Mouse (Mus musculus) layer of hippocampus, postnatal 14 days (tissue): ENCODE data around the gene Abhd17a. TPM values are rescaled to one million over a fixed set of nuclear protein-coding genes. Genes with fewer than 3 reads are reported as not detected.

Experiments used
- DNase-seq, 2 experiments: peaks; one replicate each; pipeline ENCODE4 v3.0.0; 2021 to 2022; ENCODE audit warnings: low spot score in 2 of 2, mixed read lengths in 1 of 2
- total RNA-seq, 2 experiments: library from RNA; stranded (reverse); gene quantifications; 2 replicates each; pipeline ENCODE4 v1.2.3; 2021

Abhd17a gene
- total RNA-seq, 2 experiments from 2014 or later: 189 to 197 TPM

DNA sequence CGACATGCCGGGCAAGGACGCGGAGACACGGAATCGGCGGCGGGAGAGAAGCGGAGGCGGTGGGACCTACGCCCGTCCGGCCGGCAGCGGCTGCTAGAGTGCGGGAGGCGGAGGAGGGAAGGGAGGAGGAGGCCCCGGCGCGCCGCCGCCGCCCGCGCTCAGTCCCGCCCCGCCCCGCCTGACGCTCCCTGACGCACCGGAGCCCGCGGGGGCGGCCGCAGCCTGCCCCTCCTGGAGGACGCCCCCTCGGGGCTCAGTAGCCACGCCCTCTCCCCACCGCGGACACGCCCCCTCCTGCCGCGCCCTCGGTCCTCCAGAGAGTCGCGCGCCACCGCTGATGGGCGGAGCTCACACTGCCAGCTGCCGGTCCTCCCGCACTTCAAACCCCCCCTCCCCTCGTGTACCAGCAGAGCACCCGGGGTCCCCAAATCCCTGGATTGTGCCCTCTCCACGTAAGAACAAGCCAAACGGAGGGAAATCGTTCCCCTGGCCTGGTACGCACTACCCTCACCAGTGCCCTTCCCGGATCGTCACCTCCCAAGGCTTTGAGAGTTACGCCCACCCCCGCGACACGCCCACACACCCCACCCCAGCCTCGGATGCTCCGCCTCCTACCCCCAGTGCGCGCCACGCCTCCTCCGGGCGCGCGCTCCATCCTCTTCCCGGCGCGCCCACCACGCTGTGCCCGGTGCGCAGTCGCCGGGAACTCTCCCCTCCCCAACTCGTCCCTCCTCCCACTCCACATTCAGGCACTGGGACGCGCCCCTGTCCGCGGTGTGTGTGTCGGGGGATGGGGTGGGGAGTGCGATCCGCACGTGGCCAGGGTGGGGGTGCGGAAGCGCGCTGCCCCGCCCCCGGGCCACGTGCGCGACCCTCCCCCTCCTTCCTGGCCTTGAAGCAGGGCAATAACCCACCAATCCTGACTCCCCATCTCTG is 12.7 kb downstream of the Abhd17a start, which contains the start of gene Klf16:
Gene Klf16, minus strand, starts transcription at position 127 of the 936 bp plus-strand sequence.
- DNase-seq: peak; percentile 97

DNA sequence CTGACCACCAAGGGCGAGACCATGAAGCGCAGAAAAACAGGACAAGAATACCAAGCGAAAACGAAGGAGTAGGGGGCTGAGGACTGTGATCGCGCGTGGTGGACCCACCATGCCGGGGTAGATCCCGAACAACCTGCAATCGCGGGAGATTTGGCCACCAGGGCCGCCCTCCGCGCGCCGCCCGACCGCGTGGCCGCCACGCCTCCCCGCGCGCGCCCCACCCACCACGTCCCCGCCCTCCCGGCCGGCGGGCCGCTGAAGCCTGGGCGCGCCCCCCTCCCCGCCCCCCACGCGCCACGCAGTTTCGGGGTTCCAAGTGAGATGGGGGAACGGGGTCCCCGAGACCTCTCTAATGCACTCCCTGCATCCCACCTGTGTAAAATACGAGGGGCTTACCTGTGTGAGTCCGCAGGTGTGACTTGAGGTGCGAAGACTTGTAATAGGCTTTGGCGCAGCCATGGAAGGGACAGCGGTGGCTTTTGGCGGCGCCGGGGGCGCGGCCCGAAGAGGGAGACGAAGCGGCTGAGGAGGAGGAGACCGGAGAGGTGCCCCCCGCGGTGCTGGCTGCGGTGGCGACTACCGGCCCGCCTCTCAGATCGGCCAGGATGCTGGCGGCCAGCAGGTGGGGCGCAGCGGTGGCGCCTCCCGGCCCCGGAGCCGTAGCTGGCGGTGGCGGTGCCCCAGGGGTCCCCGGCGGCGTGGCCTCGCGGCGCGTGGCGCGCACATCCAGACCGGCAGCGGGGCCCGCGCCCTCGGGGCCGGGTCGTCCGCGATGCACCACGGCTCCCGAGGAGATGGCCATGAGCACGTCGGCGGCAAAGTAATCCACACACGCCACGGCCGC is 13.6 kb downstream of the Abhd17a start:
- no peak for DNase-seq

- DNase-seq: no peak
Measured at GRCm38 (mm10) chr10:80575925-80576324, 14.2 kb downstream of the Abhd17a start.

DNA sequence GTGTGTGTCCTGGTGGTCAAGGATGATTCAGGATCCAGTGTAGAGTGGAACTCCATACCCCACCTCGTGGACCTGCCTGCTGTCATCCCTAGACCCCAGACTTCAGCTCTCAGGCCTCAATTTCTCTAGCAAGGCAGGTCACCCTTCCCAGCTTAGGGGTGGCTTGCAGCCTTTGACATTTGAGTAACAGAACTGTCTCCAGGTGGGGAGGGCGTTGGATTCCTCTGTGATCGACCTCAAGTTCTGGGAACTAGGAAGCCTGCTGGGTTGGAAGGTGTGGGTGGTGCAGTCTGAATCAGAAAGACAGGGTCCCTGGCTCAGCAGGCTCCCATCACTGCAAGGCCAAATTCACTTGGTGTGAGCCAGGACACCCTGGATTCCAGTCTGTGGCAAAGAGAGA is 15.2 kb downstream of the Abhd17a start:
- no peak for DNase-seq

GRCm38 (mm10) chr10:80573944-80574343 is 16.2 kb downstream of the Abhd17a start:
- no peak for DNase-seq

GRCm38 (mm10) chr10:80572477-80572876 is 17.7 kb downstream of the Abhd17a start:
- DNase-seq: no peak

DNA sequence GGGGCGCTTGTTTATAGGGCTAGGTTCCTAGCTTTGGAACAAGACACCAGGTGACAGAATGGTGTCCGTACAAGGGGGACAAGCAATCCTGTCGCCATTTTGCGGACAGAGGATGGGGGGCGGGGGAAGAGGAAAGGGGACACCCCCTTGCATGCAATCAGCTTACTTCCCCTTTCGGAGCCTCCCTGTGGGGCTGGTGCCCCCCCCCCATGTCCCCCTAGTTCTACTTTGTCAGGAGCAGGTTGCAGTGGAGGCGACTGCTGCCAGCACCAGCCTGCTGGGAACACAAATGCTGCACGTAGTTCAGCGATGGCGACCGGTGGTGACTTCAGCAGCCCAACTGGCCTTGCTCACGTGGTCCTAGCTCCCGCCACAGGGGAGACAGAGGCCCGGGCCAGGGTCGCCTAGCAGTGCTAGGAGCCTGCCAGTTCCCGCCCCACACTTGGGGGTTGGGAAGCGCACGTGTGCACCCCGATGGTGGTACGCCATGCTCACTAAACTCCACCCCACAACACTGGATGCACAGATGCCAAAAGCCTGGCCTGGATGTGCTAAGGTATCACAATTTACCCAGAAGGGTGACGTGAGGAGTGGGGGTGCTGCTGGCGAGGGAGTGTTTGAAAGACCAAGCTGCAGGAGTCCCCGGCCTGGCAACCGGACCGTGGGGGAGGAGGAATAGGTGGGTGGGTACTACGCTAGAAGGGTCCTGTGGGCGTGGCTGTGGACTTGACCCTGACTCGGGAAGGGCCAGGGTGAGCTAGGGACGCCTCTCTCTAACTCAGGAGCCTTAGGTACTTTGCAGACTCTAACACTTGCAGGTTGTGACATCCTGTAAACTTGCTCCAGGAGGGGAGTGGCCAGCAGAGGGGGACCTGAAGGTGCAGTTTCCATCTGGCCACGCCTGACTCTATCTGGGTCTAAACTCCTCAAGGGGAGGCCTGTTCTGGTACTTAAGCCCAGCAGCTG is 19.0 kb downstream of the Abhd17a start:
- DNase-seq: peak in 1 of 2 experiments; percentile 64

GRCm38 (mm10) chr10:80570419-80570818 is 19.7 kb downstream of the Abhd17a start:
- DNase-seq: no peak

DNA sequence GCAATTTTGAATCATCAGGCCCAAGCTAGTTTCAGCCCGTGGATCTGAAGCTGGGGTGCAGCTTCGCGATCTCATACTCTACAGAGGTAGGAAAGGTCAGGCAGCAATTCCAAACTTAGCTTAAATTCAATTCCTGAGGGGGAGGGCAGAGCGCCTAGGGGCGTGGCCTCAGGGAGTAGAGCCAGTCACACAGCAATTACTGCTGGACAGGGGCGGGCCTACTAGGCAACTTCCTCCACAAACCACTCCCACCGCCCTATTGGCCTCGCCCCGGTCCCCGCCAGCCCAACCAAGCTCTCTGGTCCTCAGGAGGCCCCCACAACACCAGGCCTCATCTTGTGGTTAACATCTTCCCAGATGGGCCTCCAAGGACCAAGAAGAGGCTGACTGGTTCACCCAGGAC is 20.5 kb downstream of the Abhd17a start:
- no peak for DNase-seq

GRCm38 (mm10) chr10:80568876-80569275 is 21.3 kb downstream of the Abhd17a start:
- no peak for DNase-seq

GRCm38 (mm10) chr10:80566375-80567092 is 23.6 kb downstream of the Abhd17a start:
- DNase-seq: peak; percentile 89 to 91

DNA sequence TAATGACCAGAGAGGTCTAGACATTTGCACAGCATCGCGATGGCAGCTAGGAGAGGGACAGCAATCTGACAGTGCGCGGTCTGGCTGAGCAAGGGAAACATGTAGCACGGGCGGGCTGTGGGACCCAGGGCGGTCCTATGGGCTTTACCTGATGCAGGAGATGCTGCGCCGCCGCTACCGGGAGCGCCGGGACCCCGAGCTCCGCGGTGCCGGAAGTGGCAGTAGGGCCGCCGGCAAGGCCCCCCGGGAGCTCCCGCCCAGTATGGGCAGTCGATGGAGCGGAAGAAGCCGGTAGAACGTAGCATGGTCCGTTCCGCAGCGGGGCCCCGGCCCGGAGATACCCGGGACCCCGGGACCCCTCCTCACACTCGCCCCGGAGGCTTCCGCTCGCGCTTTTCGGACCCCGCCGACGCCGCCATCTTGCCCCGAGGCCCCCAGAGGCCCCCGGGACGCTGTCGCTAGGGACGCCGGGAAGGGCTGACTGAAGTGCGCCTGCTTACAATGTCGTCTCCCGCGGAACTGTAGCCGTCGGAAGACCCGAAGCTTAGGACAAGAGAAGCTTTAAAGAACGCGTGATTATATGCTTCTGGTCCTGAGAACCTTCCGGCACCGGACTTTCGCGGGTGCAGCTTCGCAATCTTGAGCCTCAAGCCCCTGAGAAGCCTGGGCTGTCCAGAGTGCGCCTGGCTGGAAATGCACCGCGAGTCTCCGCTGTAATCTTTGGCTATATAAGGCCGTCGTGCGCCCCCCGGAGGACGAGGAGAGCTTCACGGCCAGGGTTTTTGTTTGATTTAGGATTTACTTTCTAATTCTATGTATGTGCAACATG is 28.8 kb downstream of the Abhd17a start, which contains the start of gene Rexo1:
Gene Rexo1, minus strand, starts transcription at position 445 of the 829 bp plus-strand sequence.
- peak; percentile 95 to 97 for DNase-seq

DNA sequence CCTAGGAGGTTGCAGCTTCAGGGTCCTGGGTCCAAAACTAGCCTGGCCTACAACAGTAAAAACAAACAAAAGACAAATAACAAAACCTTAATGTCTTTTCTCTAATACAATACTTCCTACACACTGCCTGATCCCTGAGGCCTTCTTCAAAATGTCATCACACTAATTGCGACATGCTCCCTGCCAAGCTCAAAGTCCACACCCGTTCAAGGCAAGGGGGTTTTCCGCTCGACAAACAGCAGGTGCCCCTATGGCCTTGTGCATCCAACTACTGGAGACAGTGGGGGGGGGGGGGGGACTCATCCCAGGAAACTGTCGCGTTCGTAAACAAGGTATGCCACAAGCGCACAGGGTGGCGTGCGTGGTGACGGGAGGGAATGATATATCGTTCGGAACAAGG is 29.5 kb downstream of the Abhd17a start:
- no peak for DNase-seq

- no peak for DNase-seq
Measured at GRCm38 (mm10) chr10:80559431-80559830, 30.7 kb downstream of the Abhd17a start.

DNA sequence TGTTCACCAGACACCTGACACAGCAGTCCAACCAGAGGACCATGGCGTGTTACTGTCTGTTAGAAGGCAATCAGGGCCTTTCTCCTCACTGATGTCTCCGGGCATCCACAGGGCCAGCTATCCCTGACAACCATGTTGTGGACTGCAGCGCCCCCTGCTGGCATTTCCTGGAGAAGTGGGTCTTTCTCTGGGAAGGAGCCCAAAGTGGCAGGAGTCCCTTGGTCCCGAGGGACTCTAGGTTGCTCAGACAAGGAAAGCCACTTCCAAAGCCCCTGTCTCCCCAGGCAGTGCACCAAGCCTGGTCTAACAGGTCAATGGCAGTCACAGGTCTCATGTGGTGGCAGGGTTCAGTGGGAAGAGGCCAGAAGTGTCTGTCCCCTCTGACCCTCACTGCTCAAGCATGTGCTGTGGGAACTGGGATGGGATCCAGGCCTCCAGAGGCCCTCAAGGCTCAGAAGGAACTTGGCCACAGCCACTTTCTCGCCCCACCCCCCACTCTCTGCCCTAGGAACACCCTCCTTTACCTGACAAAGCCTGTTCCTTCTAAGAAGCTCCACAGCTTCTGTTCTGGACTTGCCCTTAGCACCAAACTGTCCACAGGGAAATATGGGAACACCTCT is 32.7 kb downstream of the Abhd17a start:
- peak; percentile 69 to 81 for DNase-seq

DNA sequence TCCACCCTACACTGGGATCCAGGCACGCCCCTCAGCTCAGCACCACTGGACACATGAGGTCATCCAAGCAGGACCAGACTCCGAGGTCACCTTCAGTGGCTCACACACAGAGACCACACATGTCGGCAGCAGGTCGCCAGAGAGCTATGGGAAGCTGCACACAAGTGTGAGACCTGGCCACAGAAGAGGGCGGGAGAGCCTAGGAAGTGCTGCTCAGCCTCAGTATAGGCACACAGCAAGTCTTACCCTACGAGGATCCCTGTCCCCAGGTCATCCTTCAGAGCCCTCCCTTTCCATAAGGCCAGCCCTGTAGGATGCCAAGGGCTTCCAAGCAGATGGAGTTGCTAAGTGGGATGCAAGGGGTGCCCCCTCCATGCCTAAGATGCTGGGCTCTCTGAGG is 36.1 kb downstream of the Abhd17a start:
- DNase-seq: no peak

DNA sequence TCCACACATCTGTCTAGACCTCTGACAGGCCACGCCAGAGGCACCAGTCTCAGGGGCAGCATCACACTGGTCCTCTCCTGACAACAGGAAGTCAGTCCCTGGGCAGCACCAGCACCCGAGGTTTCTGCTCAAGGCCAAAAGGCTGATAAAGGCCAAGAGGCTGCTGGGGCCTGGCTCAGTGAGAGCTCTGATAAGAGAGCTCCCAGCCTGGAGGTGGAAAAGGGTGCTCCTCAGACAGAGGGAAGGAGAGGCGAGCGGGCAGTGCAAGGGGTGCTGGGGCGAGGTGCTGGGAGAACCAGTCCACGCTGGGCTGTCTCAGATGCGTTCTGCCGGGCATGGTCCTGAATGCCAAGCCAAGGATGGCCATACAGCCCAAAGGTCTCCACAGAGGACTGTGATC is 36.6 kb downstream of the Abhd17a start:
- DNase-seq: no peak

GRCm38 (mm10) chr10:80552364-80552763 is 37.8 kb downstream of the Abhd17a start:
- no peak for DNase-seq

DNA sequence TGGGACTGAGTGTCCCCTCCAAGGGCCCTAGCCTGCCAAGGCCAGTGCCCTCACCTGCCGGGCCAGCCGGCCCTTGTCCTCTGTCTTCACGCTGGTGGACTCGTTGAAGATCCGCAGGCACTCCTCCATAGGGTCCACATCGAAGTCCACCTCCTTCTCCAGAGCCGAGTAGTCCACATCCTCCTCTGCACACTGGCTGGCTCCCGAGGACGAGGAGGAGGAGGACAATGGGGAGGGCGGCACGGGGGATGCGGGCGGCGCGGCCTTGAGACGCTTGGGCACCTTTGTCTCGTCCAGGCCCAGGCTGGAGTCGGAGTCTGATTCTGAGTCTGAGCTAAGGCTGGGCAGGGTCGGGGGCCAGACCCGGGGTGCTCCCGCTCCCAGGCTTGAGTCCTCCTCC is 40.9 kb downstream of the Abhd17a start:
- DNase-seq: no peak
